Mouse (Mus musculus) kidney, postnatal 4 days (tissue): ENCODE results near the gene Gm20498.
A peak's percentile ranks its signal among the peaks of the same experiment; 100 is the strongest.

Experiments
- DNase-seq, 2 experiments: peaks; one replicate each; pipeline ENCODE4 v3.0.0; 2021; ENCODE audit warnings: mixed read lengths in 2 of 2

Gm20498 gene

GRCm38 (mm10) chr12:81331937-81332874 lies 200.5 kb downstream of the Gm20498 start:
- DNase-seq, result peak; percentile 26 to 36

GRCm38 (mm10) chr12:81331046-81331638 lies 201.6 kb downstream of the Gm20498 start:
- no peak for DNase-seq

- no peak for DNase-seq
Measured at GRCm38 (mm10) chr12:81324991-81325390, 207.7 kb downstream of the Gm20498 start.

GRCm38 (mm10) chr12:81324116-81324515 lies 208.6 kb downstream of the Gm20498 start:
- DNase-seq, result no peak

GRCm38 (mm10) chr12:81321021-81321420 lies 211.7 kb downstream of the Gm20498 start:
- peak in 1 of 2 experiments; percentile 18 for DNase-seq

GRCm38 (mm10) chr12:81317811-81318210 lies 214.9 kb downstream of the Gm20498 start:
- DNase-seq, result no peak

GRCm38 (mm10) chr12:81315953-81316352 lies 216.8 kb downstream of the Gm20498 start:
- no peak for DNase-seq
